Mouse (Mus musculus): ENCODE measurements around the gene Mob3b.

Gene Mob3b

DNA sequence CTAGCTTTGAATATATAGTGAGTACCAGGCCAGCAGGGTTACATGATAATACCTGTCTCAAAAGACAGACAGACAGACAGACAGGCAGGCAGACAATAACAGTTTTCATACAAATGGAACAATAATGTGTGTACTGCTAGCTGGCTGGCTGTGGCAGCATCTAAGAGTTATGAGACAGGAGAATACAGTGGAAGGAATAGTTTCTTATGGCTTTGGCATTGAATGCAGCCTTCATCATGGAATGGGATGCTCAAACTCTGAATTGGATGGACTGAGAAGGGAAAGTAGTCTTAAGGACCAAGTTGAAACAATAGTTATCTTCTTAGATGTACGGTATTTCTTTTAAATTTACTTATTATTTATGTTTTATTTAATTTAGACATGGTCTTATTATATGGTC lies 258.0 kb downstream of the Mob3b start:
- DNase-seq (ENCODE audit: low read depth, low spot score) = no peak

All from c-Kit-negative CD71-positive TER-119-positive erythroid progenitor cells, embryonic 14.5 days (primary cell).